Mouse (Mus musculus) kidney, adult 2 months (tissue): ENCODE measurements at regions not wholly inside any gene's neighbourhood (a gene's known extent, or its start where the extent isn't known, plus 50 kb on each side); places are given as distances from the start of the nearest gene placed in this dataset.
A peak's percentile ranks its signal among the peaks of the same experiment; 100 is the strongest.

Source experiments
- DNase-seq: peaks from one replicate; pipeline ENCODE4 v3.0.0; 2021
- H3K27ac ChIP-seq: fragments of 200-500 bp; 2 replicates; pipeline ENCODE4 v1.5.1; 2012; ENCODE audit warnings: low read depth, low read length, control low read depth, inconsistent platforms; ENCODE audit not compliant: insufficient read depth
- H3K27me3 ChIP-seq: fragments of 200-500 bp; replicated peaks from 2 replicates; pipeline ENCODE4 v1.6.1; 2012; ENCODE audit warnings: mild to moderate bottlenecking, moderate library complexity, low read length, inconsistent platforms; ENCODE audit not compliant: control insufficient read depth, insufficient read depth
- H3K36me3 ChIP-seq: fragments of 200-500 bp; 2 replicates; pipeline ENCODE4 v1.6.1; 2012; ENCODE audit warnings: mild to moderate bottlenecking, moderate library complexity, low read length, inconsistent platforms; ENCODE audit not compliant: control insufficient read depth, insufficient read depth
- H3K4me1 ChIP-seq: fragments of 200-500 bp; 2 replicates; pipeline ENCODE4 v1.6.1; 2011; ENCODE audit warnings: low read length; ENCODE audit not compliant: control insufficient read depth, insufficient read depth
- H3K4me3 ChIP-seq: fragments of 200-500 bp; 2 replicates; pipeline ENCODE4 v1.5.1; 2011; ENCODE audit warnings: mild to moderate bottlenecking, low read depth, low read length, control low read depth; ENCODE audit not compliant: insufficient read depth
- CTCF ChIP-seq: fragments of 200-500 bp; conservative IDR thresholded peaks from 2 replicates; pipeline ENCODE4 v1.5.1; 2011; ENCODE audit warnings: low read depth, mild to moderate bottlenecking, control low read depth, low read length, moderate library complexity, mixed read lengths; ENCODE audit not compliant: insufficient read depth, insufficient read length
- POLR2A ChIP-seq: fragments of 200-500 bp; IDR thresholded peaks from one replicate; pipeline ENCODE4 v1.6.1; 2011; ENCODE audit warnings: low read depth, low read length, control low read depth
- WGBS: fragments of 180-500 bp; shearing (Covaris S2); methylation state at CpG from one replicate; pipeline ENCODE4 v1.1.7; 2018; 5-methylcytosine and 5-hydroxymethylcytosine counted together

DNA sequence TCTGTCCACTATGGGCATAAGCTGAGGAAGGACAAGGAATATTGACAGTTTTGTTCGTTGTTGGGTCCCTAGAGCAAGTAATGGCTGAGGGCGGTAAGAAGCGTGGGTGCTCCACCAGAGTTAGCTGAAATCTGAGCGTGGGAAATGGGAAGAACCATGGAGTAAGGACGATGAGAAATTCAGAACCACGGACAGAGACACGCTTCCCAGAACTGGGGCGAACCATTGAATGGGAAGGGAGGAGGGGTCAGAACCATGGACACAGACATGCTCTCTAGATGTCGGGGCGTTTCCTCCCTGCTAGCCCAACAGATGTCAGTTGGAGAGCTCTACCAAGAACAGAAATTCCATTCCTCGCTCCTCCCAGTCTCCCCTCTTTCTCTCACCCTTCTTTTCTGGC is 238.2 kb upstream of the Srrm4 start:
- H3K27ac ChIP-seq, result no peak overlapping the region
- TF ChIP-seq CTCF, result no peak
- H3K4me3 ChIP-seq, result no peak overlapping the region
- no peaks in the 10 kb centered on the region for H3K4me1 ChIP-seq
- WGBS, result 12% methylated on average over 11 of the region's 11 CpGs
- H3K36me3 ChIP-seq, result no peaks in the 10 kb centered on the region
- peak; percentile 1 for DNase-seq
- no peaks in the 10 kb centered on the region for H3K27me3 ChIP-seq

- H3K36me3 ChIP-seq, result no peaks in the 10 kb centered on the region
- H3K27ac ChIP-seq, result no peak overlapping the region
- no peak overlapping the region for H3K4me3 ChIP-seq
- H3K27me3 ChIP-seq, result no peaks in the 10 kb centered on the region
- WGBS, result 78% methylated on average over 3 of the region's 3 CpGs
- H3K4me1 ChIP-seq, result no peaks in the 10 kb centered on the region
- DNase-seq, result no peak
- no peak for TF ChIP-seq CTCF
- no peak for TF ChIP-seq POLR2A
Observed at GRCm38 (mm10) chr5:116823260-116823659, 231.6 kb upstream of the Srrm4 start.

DNA sequence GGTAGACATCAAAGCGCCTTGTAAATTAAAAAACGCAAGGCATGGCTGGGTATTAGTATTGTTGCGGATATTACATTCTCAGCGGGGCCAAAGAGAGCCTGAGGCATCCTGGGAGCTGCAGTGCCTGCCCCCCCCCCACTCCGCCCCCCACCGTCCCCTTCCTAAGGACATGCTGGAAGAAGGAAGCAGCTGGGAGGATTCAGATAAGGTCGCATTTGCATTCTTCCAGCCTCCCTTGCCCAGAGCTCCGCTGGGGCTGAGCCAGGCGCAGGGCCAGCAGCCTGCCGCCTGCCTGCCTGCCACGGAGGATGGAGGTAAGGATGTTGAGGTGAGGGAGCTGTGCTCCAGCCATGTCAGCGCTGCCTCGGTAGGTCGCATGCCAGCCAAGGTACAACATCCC is 230.5 kb upstream of the Srrm4 start:
- no peaks in the 10 kb centered on the region for H3K36me3 ChIP-seq
- TF ChIP-seq POLR2A, result no peak
- no peak for TF ChIP-seq CTCF
- no peaks in the 10 kb centered on the region for H3K27me3 ChIP-seq
- WGBS, result 38% methylated on average over 14 of the region's 14 CpGs
- no peaks in the 10 kb centered on the region for H3K4me1 ChIP-seq
- no peak overlapping the region for H3K4me3 ChIP-seq
- H3K27ac ChIP-seq, result no peak overlapping the region
- no peak for DNase-seq

- TF ChIP-seq CTCF (no peak), POLR2A (no peak)
- 45% methylated on average over 2 of the region's 2 CpGs for WGBS
- Histone ChIP-seq H3K27me3 (no peaks in the 10 kb centered on the region), H3K36me3 (no peaks in the 10 kb centered on the region), H3K4me3 (no peak overlapping the region), H3K4me1 (no peaks in the 10 kb centered on the region), H3K27ac (no peak overlapping the region)
- DNase-seq, result no peak
Observed at GRCm38 (mm10) chr5:116809799-116810198, 218.2 kb upstream of the Srrm4 start.

DNA sequence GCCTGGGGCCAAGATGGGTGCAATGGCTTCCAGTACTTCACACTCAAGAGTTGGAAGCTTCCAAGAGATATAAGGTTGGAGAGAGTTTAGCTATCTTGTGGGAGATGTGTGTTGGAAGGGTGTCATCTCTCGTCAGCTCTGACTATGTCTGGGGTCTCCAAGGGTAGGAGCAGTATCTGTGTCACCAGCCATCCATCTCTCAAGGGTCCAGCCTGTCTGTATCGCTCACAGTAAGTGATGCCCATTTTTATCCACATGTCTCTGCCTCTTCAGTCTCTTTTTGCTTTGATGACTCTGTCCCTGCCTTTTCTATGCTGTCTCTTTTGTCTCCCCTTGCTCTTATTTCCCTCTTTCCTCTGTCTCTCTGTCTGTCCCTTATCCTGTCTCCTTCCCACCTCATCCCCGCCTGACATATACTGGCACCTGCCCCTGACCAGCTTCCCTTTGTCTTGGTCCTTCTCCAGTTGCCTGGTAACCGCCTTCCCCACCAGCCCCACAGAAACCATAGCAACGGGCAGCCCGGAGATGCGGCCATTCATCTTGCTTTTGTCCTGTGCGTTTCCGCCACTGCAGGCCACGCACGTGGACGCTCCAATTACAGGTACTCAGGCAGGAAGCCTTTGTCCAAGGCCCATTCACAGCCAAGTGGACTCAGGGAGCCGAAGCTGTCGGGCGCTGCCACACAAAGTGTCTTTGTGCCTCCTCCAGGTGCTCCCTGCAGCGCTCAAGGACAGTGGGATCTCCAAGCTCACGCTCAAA is 217.6 kb upstream of the Srrm4 start:
- H3K4me3 ChIP-seq, result no peak overlapping the region
- TF ChIP-seq CTCF, result no peak
- no peak for TF ChIP-seq POLR2A
- no peaks in the 10 kb centered on the region for H3K4me1 ChIP-seq
- H3K36me3 ChIP-seq, result no peaks in the 10 kb centered on the region
- DNase-seq, result no peak
- no peak overlapping the region for H3K27ac ChIP-seq
- 47% methylated on average over 17 of the region's 17 CpGs for WGBS
- H3K27me3 ChIP-seq, result no peaks in the 10 kb centered on the region

DNA sequence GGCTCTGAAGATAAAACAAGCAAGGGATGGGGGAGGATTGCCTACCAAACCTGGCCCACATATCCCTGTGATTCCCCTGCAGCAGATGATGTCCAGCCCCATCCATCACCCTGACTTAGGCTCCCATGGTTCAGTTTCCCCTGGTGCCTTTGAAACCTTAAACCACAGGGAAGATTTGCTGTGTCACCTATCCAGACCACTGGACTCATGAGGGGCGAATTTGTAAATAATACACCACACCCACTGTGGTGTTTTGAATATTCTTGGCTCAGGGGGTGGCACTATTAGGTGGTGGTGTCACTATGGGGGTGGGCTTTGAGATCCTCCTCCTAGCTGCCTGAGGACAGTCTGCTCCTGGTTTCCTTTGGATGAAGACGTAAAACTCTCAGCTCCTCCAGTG is 205.8 kb upstream of the Srrm4 start:
- DNase-seq, result no peak
- Histone ChIP-seq H3K27me3 (no peaks in the 10 kb centered on the region), H3K4me3 (no peak overlapping the region), H3K36me3 (no peaks in the 10 kb centered on the region), H3K27ac (no peak overlapping the region), H3K4me1 (no peaks in the 10 kb centered on the region)
- WGBS, result 11% methylated on average over 2 of the region's 2 CpGs
- no peak for TF ChIP-seq CTCF
- TF ChIP-seq POLR2A, result no peak

GRCm38 (mm10) chr5:116795169-116795568 is 203.6 kb upstream of the Srrm4 start:
- Histone ChIP-seq H3K4me1 (no peaks in the 10 kb centered on the region), H3K27ac (no peak overlapping the region)
- WGBS, result 71% methylated on average over 5 of the region's 5 CpGs

DNA sequence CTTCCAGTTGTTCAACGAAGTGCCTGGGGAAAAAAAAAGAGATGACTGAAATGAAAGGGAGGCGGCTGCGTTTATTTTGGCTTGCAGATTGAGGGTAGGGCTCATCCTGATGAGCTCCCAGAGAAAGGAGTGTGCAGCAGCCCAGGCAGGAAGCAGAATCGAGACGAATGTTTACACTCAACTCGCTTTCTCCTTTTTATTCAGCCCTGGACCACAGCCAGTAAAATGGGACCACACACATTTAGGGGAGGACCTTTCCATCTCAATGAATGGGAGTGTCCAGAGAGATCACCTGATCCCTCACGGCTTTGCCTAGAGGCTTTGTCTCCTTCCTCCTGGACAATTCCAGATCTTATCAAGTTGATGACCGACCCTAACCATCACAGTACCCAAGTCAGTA is 198.8 kb upstream of the Srrm4 start:
- H3K4me3 ChIP-seq, result no peak overlapping the region
- H3K36me3 ChIP-seq, result no peaks in the 10 kb centered on the region
- no peaks in the 10 kb centered on the region for H3K4me1 ChIP-seq
- H3K27ac ChIP-seq, result no peak overlapping the region
- WGBS, result 33% methylated on average over 8 of the region's 8 CpGs
- DNase-seq, result no peak
- TF ChIP-seq CTCF, result no peak
- no peak for TF ChIP-seq POLR2A
- H3K27me3 ChIP-seq, result no peaks in the 10 kb centered on the region

More at GRCm38 (mm10) chr5:116795169-116795568, 203.6 kb upstream of the Srrm4 start:
- Histone ChIP-seq H3K27me3 (no peaks in the 10 kb centered on the region), H3K4me3 (no peak overlapping the region), H3K36me3 (no peaks in the 10 kb centered on the region)
- no peak for DNase-seq
- TF ChIP-seq CTCF (no peak), POLR2A (no peak)
